ENCODE assay signal across 22 mouse cellular contexts in genomic region chr2:165828770-165829169, GRCm38 (mm10).
DNase-seq lines count a peak whose midpoint lies in the region; ATAC-seq and TF ChIP-seq lines count a peak whose summit lies in the region.
"Had no signal": no experiment of that assay in that cellular context is flagged by ENCODE, and none has a peak within 500 bp of the region (broad histone marks: within the 10 kb centered on the region; RNA-seq: fewer than 3 reads in every experiment).

No protein-coding gene starts in this region.

- peaks cover 85% of the 10 kb centered on the region for H3K36me3 ChIP-seq in embryonic facial prominence, embryonic 13.5 days
- peaks cover 99% of the 10 kb centered on the region for H3K36me3 ChIP-seq in embryonic facial prominence, embryonic 10.5 days (replicated peaks)
- H3K36me3 ChIP-seq in kidney, embryonic 16.5 days (ENCODE audit: insufficient read depth, low read length) = peaks cover 61% of the 10 kb centered on the region
- peaks cover 32% of the 10 kb centered on the region for H3K36me3 ChIP-seq in intestine, embryonic 16.5 days (ENCODE audit: control insufficient read depth, insufficient read depth, low read length)

- peaks cover 49% of the 10 kb centered on the region for H3K4me1 ChIP-seq in embryonic facial prominence, embryonic 13.5 days
- H3K4me1 ChIP-seq in embryonic facial prominence, embryonic 10.5 days = peaks cover 32% of the 10 kb centered on the region
- peaks cover 34% of the 10 kb centered on the region for H3K4me1 ChIP-seq in kidney, embryonic 16.5 days (ENCODE audit: insufficient read depth, low read length)
- peaks cover 2% of the 10 kb centered on the region; the same call in 1 of the 2 replicates for H3K4me1 ChIP-seq in intestine, embryonic 16.5 days (ENCODE audit: control insufficient read depth, insufficient read depth, low read length)

- peak overlapping the region; percentile 69 for H3K27ac ChIP-seq in embryonic facial prominence, embryonic 13.5 days
- no peak overlapping the region for H3K27ac ChIP-seq in embryonic facial prominence, embryonic 10.5 days (replicated peaks)
- no peak overlapping the region for H3K27ac ChIP-seq in kidney, embryonic 16.5 days (ENCODE audit: low read length)
- H3K27ac ChIP-seq in intestine, embryonic 16.5 days (ENCODE audit: low read length) = no peak overlapping the region
- H3K27ac ChIP-seq: heart, embryonic 15.5 days; limb, embryonic 12.5 days had no signal

- no peak overlapping the region for H3K4me2 ChIP-seq in embryonic facial prominence, embryonic 13.5 days
- no peak overlapping the region for H3K4me2 ChIP-seq in kidney, embryonic 16.5 days (replicated peaks; ENCODE audit: low read depth, low read length)
- no peak overlapping the region for H3K4me2 ChIP-seq in intestine, embryonic 16.5 days (ENCODE audit: low read depth, low read length)
- H3K4me2 ChIP-seq: heart, embryonic 15.5 days; hindbrain, embryonic 15.5 days; limb, embryonic 12.5 days; liver, embryonic 11.5 days; midbrain, embryonic 12.5 days had no signal

- no peak overlapping the region for H3K4me3 ChIP-seq in embryonic facial prominence, embryonic 13.5 days
- no peak overlapping the region for H3K4me3 ChIP-seq in embryonic facial prominence, embryonic 10.5 days
- H3K4me3 ChIP-seq in kidney, embryonic 16.5 days (ENCODE audit: low read length) = no peak overlapping the region
- H3K4me3 ChIP-seq in intestine, embryonic 16.5 days (ENCODE audit: low read length) = no peak overlapping the region
- H3K4me3 ChIP-seq: erythroblast, embryonic 14.5 days; heart, embryonic 15.5 days; hindbrain, embryonic 15.5 days; limb, embryonic 12.5 days; midbrain, embryonic 12.5 days had no signal

- no peak overlapping the region for H3K9ac ChIP-seq in embryonic facial prominence, embryonic 13.5 days
- H3K9ac ChIP-seq in kidney, embryonic 16.5 days (replicated peaks; ENCODE audit: low read length) = no peak overlapping the region
- no peak overlapping the region for H3K9ac ChIP-seq in intestine, embryonic 16.5 days (ENCODE audit: low read depth, low read length)
- H3K9ac ChIP-seq: heart, embryonic 15.5 days; hindbrain, embryonic 15.5 days; limb, embryonic 12.5 days; midbrain, embryonic 12.5 days had no signal

- no peak for DNase-seq in embryonic facial prominence, embryonic 10.5 days (ENCODE audit: low spot score)
- DNase-seq in kidney, adult 18-20 months = peak; percentile 33
- DNase-seq in brain, embryonic 14.5 days (ENCODE audit: low read depth) = peak; percentile 85
- peak; percentile 55 to 66 for DNase-seq in kidney, postnatal 25 days
- no peak for DNase-seq in testis, postnatal 14 days (ENCODE audit: low spot score)
- DNase-seq: adrenal gland, postnatal 14 days; cerebellum, adult 9-11 months; heart, postnatal 4 days; layer of hippocampus, postnatal 36 days; lung, adult 18-20 months; lung, postnatal 10 days; right cerebral cortex, postnatal 14 days; thymus, postnatal 14 days had no signal

- no peaks in the 10 kb centered on the region for H3K27me3 ChIP-seq in embryonic facial prominence, embryonic 13.5 days
- H3K27me3 ChIP-seq in embryonic facial prominence, embryonic 10.5 days (replicated peaks; ENCODE audit: low read depth, poor library complexity, severe bottlenecking) = no peaks in the 10 kb centered on the region
- no peaks in the 10 kb centered on the region for H3K27me3 ChIP-seq in kidney, embryonic 16.5 days (ENCODE audit: insufficient read depth, low read length)
- no peaks in the 10 kb centered on the region for H3K27me3 ChIP-seq in intestine, embryonic 16.5 days (replicated peaks; ENCODE audit: control insufficient read depth, insufficient read depth, low read length)
- H3K27me3 ChIP-seq: heart, embryonic 15.5 days; hindbrain, embryonic 15.5 days; limb, embryonic 12.5 days; midbrain, embryonic 12.5 days had no signal

- TF ChIP-seq CTCF in brain, embryonic 14.5 days (IDR thresholded peaks at IDR 0.05; ENCODE audit: borderline replicate concordance, extremely low read depth, insufficient read depth, insufficient read length) = no peak

- WGBS in embryonic facial prominence, embryonic 13.5 days = 73% methylated on average over 12 of the region's 12 CpGs
- 88% methylated on average over 12 of the region's 12 CpGs for whole genome bisulfite sequencing in embryonic facial prominence, embryonic 10.5 days
- 66% methylated on average over 12 of the region's 12 CpGs for WGBS in kidney, embryonic 16.5 days
- 73% methylated on average over 12 of the region's 12 CpGs for WGBS in intestine, embryonic 16.5 days

- H3K9me3 ChIP-seq in embryonic facial prominence, embryonic 13.5 days = no peaks in the 10 kb centered on the region
- no peaks in the 10 kb centered on the region for H3K9me3 ChIP-seq in embryonic facial prominence, embryonic 10.5 days
- no peaks in the 10 kb centered on the region for H3K9me3 ChIP-seq in kidney, embryonic 16.5 days (ENCODE audit: low read length)
- no peaks in the 10 kb centered on the region for H3K9me3 ChIP-seq in intestine, embryonic 16.5 days (ENCODE audit: control insufficient read depth, low read length)
- H3K9me3 ChIP-seq: heart, embryonic 15.5 days; hindbrain, embryonic 15.5 days; limb, embryonic 12.5 days; midbrain, embryonic 12.5 days had no signal

- TF ChIP-seq POLR2A in brain, embryonic 14.5 days (IDR thresholded peaks at IDR 0.05; ENCODE audit: borderline replicate concordance, extremely low read depth, insufficient read depth, insufficient read length, poor library complexity, severe bottlenecking) = no peak

- ATAC-seq in embryonic facial prominence, embryonic 13.5 days (ENCODE audit: insufficient number of reproducible peaks, insufficient read depth, low FRiP score, low TSS enrichment, low read depth) = no peak
- no peak for ATAC-seq in kidney, embryonic 16.5 days (ENCODE audit: low FRiP score, low TSS enrichment)
- ATAC-seq in intestine, embryonic 16.5 days = no peak

Comparison
In these comparisons a context has a peak if more than half of its experiments do, and no peak if none do; other contexts are left out.
1. DNase-seq: peak in kidney, adult 18-20 months (single experiment), brain, embryonic 14.5 days (single experiment) and kidney, postnatal 25 days (2 of 2); none in embryonic facial prominence, embryonic 10.5 days (single experiment) and testis, postnatal 14 days (single experiment).